Mouse (Mus musculus) kidney, embryonic 15.5 days (tissue): Measurements from ENCODE around the gene Slc25a38. TPM values are rescaled to one million over a fixed set of nuclear protein-coding genes. Genes with fewer than 3 reads are reported as not detected.

Experiments
- ATAC-seq: fragments of 200-750 bp; cut with Nextera tagmentation; replicated peaks from 2 replicates; pipeline ENCODE4 v1.8.0; 2017; ENCODE audit warnings: moderate TSS enrichment; ENCODE audit not compliant: low FRiP score
- H3K27ac ChIP-seq: fragments of 300-500 bp; sonication (generic); 2 replicates; pipeline ENCODE4 v1.5.1; 2015; ENCODE audit warnings: mild to moderate bottlenecking, inconsistent platforms
- H3K27me3 ChIP-seq: fragments of 300-500 bp; sonication (generic); 2 replicates; pipeline ENCODE4 v1.6.1; 2015; ENCODE audit warnings: inconsistent platforms
- H3K36me3 ChIP-seq: fragments of 300-500 bp; sonication (generic); 2 replicates; pipeline ENCODE4 v1.6.1; 2015; ENCODE audit warnings: inconsistent platforms
- H3K4me1 ChIP-seq: fragments of 300-500 bp; sonication (generic); 2 replicates; pipeline ENCODE4 v1.6.1; 2015; ENCODE audit warnings: inconsistent platforms
- H3K4me2 ChIP-seq: fragments of 300-500 bp; sonication (generic); 2 replicates; pipeline ENCODE4 v1.6.1; 2015; ENCODE audit warnings: moderate library complexity, mild to moderate bottlenecking, inconsistent platforms
- H3K4me3 ChIP-seq: fragments of 300-500 bp; sonication (generic); replicated peaks from 2 replicates; pipeline ENCODE4 v1.5.1; 2015; ENCODE audit warnings: mild to moderate bottlenecking, inconsistent platforms
- H3K9ac ChIP-seq: fragments of 300-500 bp; sonication (generic); 2 replicates; pipeline ENCODE4 v1.6.1; 2015; ENCODE audit warnings: mild to moderate bottlenecking, inconsistent platforms
- H3K9me3 ChIP-seq: fragments of 300-500 bp; sonication (generic); replicated peaks from 2 replicates; pipeline ENCODE4 v1.6.1; 2016; ENCODE audit warnings: inconsistent platforms
- WGBS: fragments of 180-500 bp; shearing (Covaris S2); methylation state at CpG from one replicate; pipeline ENCODE4 v1.1.7; 2015; ENCODE audit warnings: mixed read lengths; 5-methylcytosine and 5-hydroxymethylcytosine counted together
- polyA plus RNA-seq: library from polyadenylated mRNA; unstranded; fragments of >200 nt; fragmentation: Nextera tagmentation; extraction: Ambion mirVana; gene quantifications from 2 replicates; pipeline ENCODE4 v1.2.1, GENCODE M21; 2015

Gene Slc25a38
- polyA plus RNA-seq, 1 experiment from 2014 or later, result 37.1 TPM

- Histone ChIP-seq H3K4me1 (peaks cover 19% of the 10 kb centered on the region), H3K36me3 (peaks cover 59% of the 10 kb centered on the region), H3K27ac (peak within 1 kb of the TSS; percentile 95), H3K4me2 (peak within 1 kb of the TSS; percentile 61), H3K9ac (peak within 1 kb of the TSS; percentile 100), H3K9me3 (no peaks in the 10 kb centered on the region), H3K27me3 (no peaks in the 10 kb centered on the region), H3K4me3 (peak within 1 kb of the TSS; percentile 100)
- peak; percentile 97 for ATAC-seq
- under 1% methylated on average over 64 of the region's 72 CpGs for WGBS
These were observed 17.5 kb downstream of the Slc25a38 start, which contains the start of gene Rpsa for GRCm38 (mm10) chr9:120127538-120128251. Rpsa (plus strand) TSS chr9:120127689.

- H3K4me3 ChIP-seq, result peak overlapping the region; percentile 100
- peak overlapping the region; percentile 95; the same call in 1 of the 2 replicates for H3K27ac ChIP-seq
- peaks cover 19% of the 10 kb centered on the region for H3K4me1 ChIP-seq
- no peaks in the 10 kb centered on the region for H3K27me3 ChIP-seq
- WGBS, result 66% methylated on average over 10 of the region's 10 CpGs
- no peak for ATAC-seq
- peaks cover 51% of the 10 kb centered on the region for H3K36me3 ChIP-seq
- H3K9me3 ChIP-seq, result no peaks in the 10 kb centered on the region
- peak overlapping the region; percentile 61 for H3K4me2 ChIP-seq
- peak overlapping the region; percentile 100 for H3K9ac ChIP-seq
These were observed 19.1 kb downstream of the Slc25a38 start for GRCm38 (mm10) chr9:120129276-120129675.

GRCm38 (mm10) chr9:120131784-120132288 is 21.7 kb downstream of the Slc25a38 start:
- H3K4me1 ChIP-seq, result peaks cover 17% of the 10 kb centered on the region
- peaks cover 49% of the 10 kb centered on the region for H3K36me3 ChIP-seq
- no peaks in the 10 kb centered on the region for H3K27me3 ChIP-seq
- no peaks in the 10 kb centered on the region for H3K9me3 ChIP-seq
- no peak overlapping the region for H3K9ac ChIP-seq
- no peak overlapping the region for H3K4me3 ChIP-seq
- ATAC-seq, result no peak
- no peak overlapping the region for H3K4me2 ChIP-seq
- no peak overlapping the region for H3K27ac ChIP-seq
- WGBS, result 91% methylated on average over 3 of the region's 3 CpGs

- WGBS, result 44% methylated on average over 8 of the region's 8 CpGs
- H3K36me3 ChIP-seq, result peaks cover 49% of the 10 kb centered on the region
- H3K4me2 ChIP-seq, result no peak overlapping the region
- 0 out of 2 replicates have a peak, but pooled peaks have one; percentile 13 for ATAC-seq
- peak overlapping the region; percentile 10 for H3K27ac ChIP-seq
- no peak overlapping the region for H3K4me3 ChIP-seq
- H3K9me3 ChIP-seq, result no peaks in the 10 kb centered on the region
- no peaks in the 10 kb centered on the region for H3K27me3 ChIP-seq
- H3K9ac ChIP-seq, result no peak overlapping the region
- H3K4me1 ChIP-seq, result peaks cover 16% of the 10 kb centered on the region
These were observed 23.0 kb downstream of the Slc25a38 start for GRCm38 (mm10) chr9:120132980-120133754.

DNA sequence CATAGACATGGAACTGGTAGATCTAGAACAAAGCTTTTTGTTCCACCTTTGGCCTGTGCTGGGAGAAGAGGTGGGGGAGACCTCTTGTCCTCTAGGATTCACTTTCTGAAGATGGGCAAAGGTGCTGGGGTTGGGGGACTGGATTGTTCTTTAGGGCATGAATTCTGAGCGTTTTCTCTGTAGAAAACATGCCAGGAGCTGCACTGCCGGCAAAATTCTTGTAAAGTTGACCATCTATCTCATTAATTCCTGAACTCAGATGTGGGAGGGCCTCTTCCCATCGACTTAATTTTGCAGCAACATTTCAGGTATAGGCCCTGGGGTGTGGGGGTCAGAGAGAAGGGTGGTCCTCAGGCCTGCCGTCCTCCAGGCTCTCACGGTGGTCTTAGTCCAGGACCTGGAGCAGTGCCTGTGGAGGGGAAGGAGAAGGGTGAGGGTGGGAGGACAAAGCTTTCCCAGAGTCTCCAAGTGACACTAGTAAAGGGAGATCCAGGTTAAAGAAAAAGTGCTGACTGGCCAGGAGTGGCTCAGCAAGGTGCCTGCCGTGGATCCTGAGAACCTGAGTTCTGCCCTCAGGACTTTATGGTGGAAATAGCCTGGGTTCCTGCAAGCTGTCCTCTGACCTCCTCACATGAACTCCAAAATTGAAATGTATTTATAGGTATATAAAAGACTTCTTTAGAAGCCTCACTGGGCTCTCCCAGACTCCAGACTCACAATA is 23.7 kb downstream of the Slc25a38 start:
- Histone ChIP-seq H3K9me3 (no peaks in the 10 kb centered on the region), H3K4me1 (peaks cover 10% of the 10 kb centered on the region), H3K4me3 (no peak overlapping the region), H3K36me3 (peaks cover 44% of the 10 kb centered on the region), H3K4me2 (no peak overlapping the region), H3K27me3 (no peaks in the 10 kb centered on the region), H3K9ac (no peak overlapping the region), H3K27ac (peak overlapping the region; percentile 10)
- WGBS, result 38% methylated on average over 6 of the region's 6 CpGs
- ATAC-seq, result no peak

DNA sequence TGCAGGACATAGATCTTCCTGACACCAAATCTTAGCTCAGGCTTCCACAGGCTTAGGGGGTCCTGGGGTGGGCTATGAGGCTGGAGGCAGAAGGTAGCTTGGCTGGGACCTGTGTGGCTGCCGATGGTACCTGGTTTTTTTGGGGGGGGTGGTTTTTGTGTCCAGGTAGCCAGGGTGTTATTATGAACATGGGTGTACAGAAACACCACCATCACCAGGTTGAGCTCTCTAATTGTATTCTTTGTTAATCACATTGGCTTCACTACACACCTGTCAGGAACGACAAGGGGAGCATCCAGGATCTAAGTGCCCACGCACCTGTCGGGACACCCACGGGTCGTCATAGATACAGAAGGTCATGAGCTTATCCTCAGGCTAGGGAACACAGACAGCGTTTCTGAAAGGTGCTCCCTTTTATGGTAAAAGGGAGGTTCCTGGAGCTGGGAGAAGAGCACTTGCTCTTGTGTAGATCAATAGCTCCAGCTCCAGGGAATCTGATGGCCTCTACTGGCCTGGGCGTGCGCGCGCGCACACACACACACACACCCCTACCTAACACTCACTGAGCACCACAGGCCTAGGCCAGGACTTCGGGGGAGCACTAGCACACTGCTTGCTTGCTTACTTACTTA is 24.5 kb downstream of the Slc25a38 start:
- WGBS, result 81% methylated on average over 13 of the region's 13 CpGs
- Histone ChIP-seq H3K27ac (no peak overlapping the region), H3K9me3 (no peaks in the 10 kb centered on the region), H3K4me1 (peaks cover 3% of the 10 kb centered on the region), H3K9ac (no peak overlapping the region), H3K4me3 (no peak overlapping the region), H3K27me3 (no peaks in the 10 kb centered on the region), H3K4me2 (no peak overlapping the region), H3K36me3 (peaks cover 36% of the 10 kb centered on the region)
- ATAC-seq, result no peak

DNA sequence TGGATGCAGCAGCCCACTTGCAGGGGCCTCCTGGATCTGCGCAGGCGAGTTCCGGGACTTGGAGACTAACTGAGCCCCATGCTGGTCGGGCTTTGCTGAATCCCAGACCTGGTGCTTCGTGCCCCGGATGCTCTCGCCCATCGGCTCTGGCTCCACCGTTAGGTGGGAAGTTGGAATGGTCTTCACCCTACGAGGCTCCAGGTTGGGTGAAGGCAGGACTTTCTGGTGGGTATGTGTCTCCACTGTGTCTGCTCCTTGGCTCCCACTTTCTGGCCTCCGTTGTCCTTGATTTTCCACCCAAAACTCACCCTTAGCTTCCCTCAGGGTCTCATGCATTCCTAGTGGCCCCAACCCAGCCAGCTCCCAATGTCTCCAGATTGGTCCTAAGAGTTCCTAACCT is 25.3 kb downstream of the Slc25a38 start:
- Histone ChIP-seq H3K4me2 (no peak overlapping the region), H3K9ac (no peak overlapping the region), H3K4me3 (no peak overlapping the region), H3K27me3 (no peaks in the 10 kb centered on the region), H3K4me1 (no peaks in the 10 kb centered on the region), H3K9me3 (no peaks in the 10 kb centered on the region), H3K27ac (no peak overlapping the region), H3K36me3 (peaks cover 28% of the 10 kb centered on the region)
- WGBS, result 92% methylated on average over 11 of the region's 11 CpGs
- no peak for ATAC-seq

DNA sequence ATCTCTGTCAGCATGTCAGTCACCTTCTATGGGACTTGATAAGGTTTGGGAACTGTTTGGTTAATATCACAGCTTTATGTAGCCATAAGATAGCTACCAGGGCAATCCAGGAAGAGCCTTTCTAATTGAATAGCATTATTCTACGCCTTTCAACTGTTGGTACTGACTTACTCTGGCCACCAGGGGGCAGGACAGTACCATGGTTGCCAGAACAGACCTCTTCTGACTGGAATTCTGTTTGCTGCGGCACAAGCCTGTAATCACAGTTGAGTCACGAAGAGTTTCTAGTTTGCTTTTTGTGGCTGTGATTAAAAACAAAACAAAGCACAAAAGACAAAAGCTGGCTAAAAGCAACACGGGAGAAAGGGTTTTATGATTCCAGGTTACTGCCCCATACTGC is 30.5 kb downstream of the Slc25a38 start:
- Histone ChIP-seq H3K4me3 (no peak overlapping the region), H3K4me2 (no peak overlapping the region), H3K36me3 (no peaks in the 10 kb centered on the region), H3K9me3 (no peaks in the 10 kb centered on the region), H3K9ac (no peak overlapping the region), H3K27me3 (no peaks in the 10 kb centered on the region), H3K4me1 (no peaks in the 10 kb centered on the region), H3K27ac (no peak overlapping the region)
- ATAC-seq, result peak; percentile 60; the same call in 1 of the 2 replicates
- 8% methylated on average over 4 of the region's 4 CpGs for WGBS

GRCm38 (mm10) chr9:120144474-120144873 is 34.3 kb downstream of the Slc25a38 start:
- Histone ChIP-seq H3K27me3 (no peaks in the 10 kb centered on the region), H3K9ac (no peak overlapping the region), H3K27ac (no peak overlapping the region), H3K4me3 (no peak overlapping the region), H3K4me2 (no peak overlapping the region), H3K36me3 (no peaks in the 10 kb centered on the region), H3K9me3 (no peaks in the 10 kb centered on the region), H3K4me1 (no peaks in the 10 kb centered on the region)
- ATAC-seq, result no peak
- 81% methylated on average over 13 of the region's 13 CpGs for WGBS

GRCm38 (mm10) chr9:120149222-120149828 is 39.2 kb downstream of the Slc25a38 start, which contains the start of gene Mobp:
Mobp (plus strand) TSS chr9:120149707.
- Histone ChIP-seq H3K4me2 (no peak within 1 kb of the TSS), H3K9me3 (no peaks in the 10 kb centered on the region), H3K9ac (no peak within 1 kb of the TSS), H3K27me3 (no peaks in the 10 kb centered on the region), H3K36me3 (no peaks in the 10 kb centered on the region), H3K4me1 (no peaks in the 10 kb centered on the region), H3K27ac (no peak within 1 kb of the TSS), H3K4me3 (no peak within 1 kb of the TSS)
- 81% methylated on average over 11 of the region's 11 CpGs for WGBS
- no peak for ATAC-seq

DNA sequence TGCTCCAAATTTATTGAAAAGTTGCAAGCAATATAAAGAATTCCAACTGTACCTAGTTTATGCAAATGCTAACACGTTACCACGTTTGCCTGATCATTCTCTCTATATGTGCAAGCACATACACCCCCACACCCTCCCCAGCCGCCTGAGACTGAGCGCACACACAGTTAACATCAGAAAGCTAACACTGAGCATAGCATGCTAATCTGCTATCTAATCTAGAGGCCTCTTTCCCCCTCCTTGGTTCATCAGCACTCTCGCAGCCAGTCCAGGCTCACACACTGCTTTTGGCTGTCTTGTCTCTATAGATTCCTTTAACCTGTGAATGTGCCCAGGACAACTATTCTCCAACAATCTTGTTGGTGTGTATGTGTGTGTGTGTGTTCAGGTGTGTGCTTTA is 41.0 kb downstream of the Slc25a38 start:
- Histone ChIP-seq H3K4me2 (no peak overlapping the region), H3K4me1 (no peaks in the 10 kb centered on the region), H3K9ac (no peak overlapping the region), H3K27me3 (no peaks in the 10 kb centered on the region), H3K9me3 (no peaks in the 10 kb centered on the region), H3K27ac (no peak overlapping the region), H3K4me3 (no peak overlapping the region), H3K36me3 (no peaks in the 10 kb centered on the region)
- 83% methylated on average over 5 of the region's 5 CpGs for WGBS
- ATAC-seq, result no peak
